Mouse (Mus musculus): ENCODE data around the gene Thumpd3. TPM values are rescaled to one million over a fixed set of nuclear protein-coding genes. Genes with fewer than 3 reads are reported as not detected.

Gene Thumpd3
- polyA plus RNA-seq, 1 experiment from 2014 or later, result 43.7 TPM

DNA sequence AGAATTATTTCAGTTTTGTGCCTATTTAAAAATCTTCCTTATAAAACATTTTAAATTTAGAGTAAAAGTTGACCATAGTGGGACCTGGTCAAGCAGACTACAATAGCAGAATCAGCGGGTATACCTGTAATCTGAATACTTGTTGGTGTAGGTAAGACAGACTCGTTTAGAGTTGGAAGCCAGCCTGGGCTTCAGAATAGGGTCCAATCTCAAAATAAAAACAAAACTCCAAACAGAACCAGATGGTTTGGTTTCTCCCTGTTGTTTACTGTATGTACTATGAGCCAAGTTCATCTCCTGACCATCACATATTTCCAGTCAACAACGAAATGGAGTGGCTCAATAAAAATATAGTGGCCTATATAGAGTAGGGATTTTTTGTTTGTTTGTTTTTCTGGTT, 47.2 kb downstream of the Thumpd3 start:
- H3K4me2 ChIP-seq (ENCODE audit: low read depth, low read length), result no peak overlapping the region
- H3K27ac ChIP-seq (ENCODE audit: low read length), result no peak overlapping the region
- H3K9me3 ChIP-seq (ENCODE audit: control insufficient read depth, low read length), result no peaks in the 10 kb centered on the region
- no peak overlapping the region for H3K9ac ChIP-seq (ENCODE audit: low read length)
- ATAC-seq (ENCODE audit: low read depth), result no peak
- H3K4me3 ChIP-seq (ENCODE audit: low read length), result no peak overlapping the region
- H3K27me3 ChIP-seq (ENCODE audit: control insufficient read depth, insufficient read depth, low read depth, low read length), result no peaks in the 10 kb centered on the region
- WGBS, result 67% methylated on average over 3 of the region's 3 CpGs
- H3K4me1 ChIP-seq (replicated peaks; ENCODE audit: control insufficient read depth, insufficient read depth, low read length), result peaks cover 3% of the 10 kb centered on the region
- no peaks in the 10 kb centered on the region for H3K36me3 ChIP-seq (ENCODE audit: control insufficient read depth, insufficient read depth, low read length)

DNA sequence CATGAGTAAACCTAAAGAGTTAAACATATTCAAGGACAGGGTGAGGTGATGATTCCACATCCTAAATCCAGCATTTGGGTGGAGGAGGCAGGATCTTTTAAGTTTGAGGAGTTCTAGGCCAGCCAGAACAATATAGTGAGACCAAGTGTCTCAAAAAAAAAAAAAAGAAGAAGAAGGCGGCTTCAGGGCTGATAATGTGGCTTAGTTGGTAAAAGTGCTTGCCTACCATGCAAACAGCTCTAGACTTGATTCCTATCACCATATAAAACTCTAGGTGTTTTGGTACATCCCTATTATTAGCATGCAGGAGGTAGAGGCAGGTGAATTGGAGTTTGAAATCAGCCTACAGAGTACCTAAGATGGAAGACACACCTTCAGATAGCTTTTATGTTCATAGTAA, 49.5 kb downstream of the Thumpd3 start:
- H3K4me1 ChIP-seq (replicated peaks; ENCODE audit: control insufficient read depth, insufficient read depth, low read length), result peaks cover 7% of the 10 kb centered on the region
- no peaks in the 10 kb centered on the region for H3K27me3 ChIP-seq (ENCODE audit: control insufficient read depth, insufficient read depth, low read depth, low read length)
- no peak overlapping the region for H3K27ac ChIP-seq (ENCODE audit: low read length)
- no peak overlapping the region for H3K4me3 ChIP-seq (ENCODE audit: low read length)
- no peak for ATAC-seq (ENCODE audit: low read depth)
- no peak overlapping the region for H3K4me2 ChIP-seq (ENCODE audit: low read depth, low read length)
- WGBS, result 83% methylated on average over 1 of the region's 1 CpGs
- no peak overlapping the region for H3K9ac ChIP-seq (ENCODE audit: low read length)
- no peaks in the 10 kb centered on the region for H3K9me3 ChIP-seq (ENCODE audit: control insufficient read depth, low read length)
- H3K36me3 ChIP-seq (ENCODE audit: control insufficient read depth, insufficient read depth, low read length), result no peaks in the 10 kb centered on the region

GRCm38 (mm10) chr6:113097662-113098061, 51.6 kb downstream of the Thumpd3 start:
- WGBS, result 85% methylated on average over 5 of the region's 5 CpGs
- no peaks in the 10 kb centered on the region for H3K27me3 ChIP-seq (ENCODE audit: control insufficient read depth, insufficient read depth, low read depth, low read length)
- ATAC-seq (ENCODE audit: low read depth), result no peak
- H3K36me3 ChIP-seq (ENCODE audit: control insufficient read depth, insufficient read depth, low read length), result no peaks in the 10 kb centered on the region
- no peak overlapping the region for H3K9ac ChIP-seq (ENCODE audit: low read length)
- H3K27ac ChIP-seq (ENCODE audit: low read length), result no peak overlapping the region
- H3K4me1 ChIP-seq (replicated peaks; ENCODE audit: control insufficient read depth, insufficient read depth, low read length), result peaks cover 10% of the 10 kb centered on the region
- no peak overlapping the region for H3K4me2 ChIP-seq (ENCODE audit: low read depth, low read length)
- H3K9me3 ChIP-seq (ENCODE audit: control insufficient read depth, low read length), result no peaks in the 10 kb centered on the region
- no peak overlapping the region for H3K4me3 ChIP-seq (ENCODE audit: low read length)

DNA sequence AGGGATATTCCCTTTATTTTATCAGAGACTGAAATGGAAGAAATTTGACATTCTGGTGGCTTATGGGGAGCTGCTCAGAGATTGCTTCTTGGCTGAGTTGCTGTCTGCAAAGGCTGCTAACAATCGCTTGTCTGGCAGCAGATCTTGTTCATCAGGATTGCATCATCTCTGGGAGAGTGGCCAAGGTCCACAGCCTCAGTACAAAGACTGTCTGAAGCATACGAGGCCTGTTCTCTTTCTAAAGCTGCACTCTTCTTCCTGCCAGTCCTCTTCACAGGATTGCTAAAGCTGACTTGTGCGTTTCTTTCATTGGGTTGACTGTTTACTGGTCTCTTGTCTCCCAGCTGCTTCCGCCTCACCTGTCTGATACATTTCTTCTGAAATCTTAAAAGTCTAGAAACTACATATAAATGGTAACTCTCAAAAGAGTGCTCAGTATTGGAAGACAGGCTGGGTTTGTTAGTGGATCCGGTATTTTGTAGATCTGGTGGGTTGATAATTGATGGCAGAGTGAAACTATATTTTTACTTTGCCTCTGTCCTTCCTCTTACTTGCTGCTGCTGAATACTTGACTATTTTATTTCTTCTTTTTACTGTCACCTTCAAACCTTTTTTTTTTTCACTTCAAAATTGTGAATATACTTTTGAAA, 53.7 kb downstream of the Thumpd3 start:
- H3K4me2 ChIP-seq (ENCODE audit: low read depth, low read length), result peak overlapping the region; percentile 13; the same call in 1 of the 2 replicates
- ATAC-seq (ENCODE audit: low read depth), result peak; percentile 97
- H3K27me3 ChIP-seq (ENCODE audit: control insufficient read depth, insufficient read depth, low read depth, low read length), result no peaks in the 10 kb centered on the region
- H3K27ac ChIP-seq (ENCODE audit: low read length), result peak overlapping the region; percentile 22
- H3K4me1 ChIP-seq (replicated peaks; ENCODE audit: control insufficient read depth, insufficient read depth, low read length), result peaks cover 7% of the 10 kb centered on the region
- 11% methylated on average over 5 of the region's 5 CpGs for WGBS
- no peak overlapping the region for H3K9ac ChIP-seq (ENCODE audit: low read length)
- H3K9me3 ChIP-seq (ENCODE audit: control insufficient read depth, low read length), result no peaks in the 10 kb centered on the region
- no peak overlapping the region for H3K4me3 ChIP-seq (ENCODE audit: low read length)
- no peaks in the 10 kb centered on the region for H3K36me3 ChIP-seq (ENCODE audit: control insufficient read depth, insufficient read depth, low read length)

- peaks cover 7% of the 10 kb centered on the region for H3K4me1 ChIP-seq (replicated peaks; ENCODE audit: control insufficient read depth, insufficient read depth, low read length)
- H3K36me3 ChIP-seq (ENCODE audit: control insufficient read depth, insufficient read depth, low read length), result peaks cover 3% of the 10 kb centered on the region
- H3K9me3 ChIP-seq (ENCODE audit: control insufficient read depth, low read length), result no peaks in the 10 kb centered on the region
- H3K4me2 ChIP-seq (ENCODE audit: low read depth, low read length), result no peak overlapping the region
- H3K9ac ChIP-seq (ENCODE audit: low read length), result no peak overlapping the region
- 70% methylated on average over 4 of the region's 4 CpGs for WGBS
- no peaks in the 10 kb centered on the region for H3K27me3 ChIP-seq (ENCODE audit: control insufficient read depth, insufficient read depth, low read depth, low read length)
- H3K27ac ChIP-seq (ENCODE audit: low read length), result no peak overlapping the region
- ATAC-seq (ENCODE audit: low read depth), result no peak
- H3K4me3 ChIP-seq (ENCODE audit: low read length), result no peak overlapping the region
Observed at GRCm38 (mm10) chr6:113102541-113102940, 56.5 kb downstream of the Thumpd3 start.

- peaks cover 3% of the 10 kb centered on the region for H3K36me3 ChIP-seq (ENCODE audit: control insufficient read depth, insufficient read depth, low read length)
- H3K27ac ChIP-seq (ENCODE audit: low read length), result no peak overlapping the region
- H3K4me1 ChIP-seq (replicated peaks; ENCODE audit: control insufficient read depth, insufficient read depth, low read length), result peaks cover 7% of the 10 kb centered on the region
- no peak overlapping the region for H3K4me2 ChIP-seq (ENCODE audit: low read depth, low read length)
- no peaks in the 10 kb centered on the region for H3K27me3 ChIP-seq (ENCODE audit: control insufficient read depth, insufficient read depth, low read depth, low read length)
- no peaks in the 10 kb centered on the region for H3K9me3 ChIP-seq (ENCODE audit: control insufficient read depth, low read length)
- no peak overlapping the region for H3K9ac ChIP-seq (ENCODE audit: low read length)
- no peak for ATAC-seq (ENCODE audit: low read depth)
- H3K4me3 ChIP-seq (ENCODE audit: low read length), result no peak overlapping the region
Observed at GRCm38 (mm10) chr6:113103765-113104164, 57.7 kb downstream of the Thumpd3 start.

DNA sequence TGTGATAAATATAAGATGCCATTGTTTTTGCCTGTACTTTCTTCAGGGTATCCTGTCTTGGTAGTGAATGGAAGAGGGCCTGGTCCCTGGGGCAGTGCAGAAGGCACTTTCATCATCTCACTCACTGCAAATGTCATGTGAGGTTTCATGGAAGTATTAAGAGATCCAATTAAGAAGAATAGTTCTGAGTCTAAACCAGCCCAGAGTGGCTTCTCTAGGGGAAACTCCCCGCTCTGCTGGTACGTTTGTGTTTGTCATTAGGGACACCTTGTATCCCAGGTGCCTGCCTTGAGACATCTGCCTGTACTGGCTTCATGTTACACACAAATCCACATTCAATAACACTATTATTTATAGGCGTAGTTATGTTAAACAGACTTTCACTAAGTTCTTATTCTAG, 63.4 kb downstream of the Thumpd3 start:
- 91% methylated on average over 3 of the region's 3 CpGs for WGBS
- Histone ChIP-seq H3K9ac (ENCODE audit: low read length) (no peak overlapping the region), H3K36me3 (ENCODE audit: control insufficient read depth, insufficient read depth, low read length) (peaks cover 28% of the 10 kb centered on the region), H3K4me2 (ENCODE audit: low read depth, low read length) (no peak overlapping the region), H3K4me3 (ENCODE audit: low read length) (no peak overlapping the region), H3K9me3 (ENCODE audit: control insufficient read depth, low read length) (no peaks in the 10 kb centered on the region), H3K27me3 (ENCODE audit: control insufficient read depth, insufficient read depth, low read depth, low read length) (no peaks in the 10 kb centered on the region), H3K27ac (ENCODE audit: low read length) (no peak overlapping the region), H3K4me1 (replicated peaks; ENCODE audit: control insufficient read depth, insufficient read depth, low read length) (no peaks in the 10 kb centered on the region)
- ATAC-seq (ENCODE audit: low read depth), result no peak

DNA sequence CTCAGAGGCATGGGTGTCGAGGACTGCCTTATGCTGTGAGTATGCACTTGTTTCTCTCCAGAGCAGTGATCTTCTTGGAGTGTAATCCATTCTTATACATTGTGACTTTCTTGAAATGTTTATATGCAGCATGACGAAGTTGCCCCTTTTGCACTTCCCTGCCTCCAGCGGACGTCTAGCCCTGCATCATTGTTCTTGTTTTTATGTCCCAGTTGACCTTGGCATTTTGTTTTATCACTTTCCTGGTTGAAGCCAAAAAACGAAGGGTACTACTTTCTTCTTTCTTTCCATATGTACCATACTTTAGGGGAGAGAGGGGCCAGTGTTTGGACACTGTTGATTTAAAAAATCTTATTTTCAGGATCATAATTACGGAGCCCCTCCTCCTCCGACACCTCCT, 63.9 kb downstream of the Thumpd3 start:
- H3K27me3 ChIP-seq (ENCODE audit: control insufficient read depth, insufficient read depth, low read depth, low read length), result no peaks in the 10 kb centered on the region
- H3K4me2 ChIP-seq (ENCODE audit: low read depth, low read length), result no peak overlapping the region
- H3K9ac ChIP-seq (ENCODE audit: low read length), result no peak overlapping the region
- H3K36me3 ChIP-seq (ENCODE audit: control insufficient read depth, insufficient read depth, low read length), result peaks cover 31% of the 10 kb centered on the region
- H3K9me3 ChIP-seq (ENCODE audit: control insufficient read depth, low read length), result no peaks in the 10 kb centered on the region
- no peak for ATAC-seq (ENCODE audit: low read depth)
- no peaks in the 10 kb centered on the region for H3K4me1 ChIP-seq (replicated peaks; ENCODE audit: control insufficient read depth, insufficient read depth, low read length)
- WGBS, result 82% methylated on average over 7 of the region's 7 CpGs
- no peak overlapping the region for H3K27ac ChIP-seq (ENCODE audit: low read length)
- H3K4me3 ChIP-seq (ENCODE audit: low read length), result no peak overlapping the region
